Mouse (Mus musculus): ENCODE results near the gene Vmn1r148. TPM values are rescaled to one million over a fixed set of nuclear protein-coding genes. Genes with fewer than 3 reads are reported as not detected.
"Not testable (repeated sequence)": the region's sequence is repeated elsewhere in the genome, so short reads cannot be mapped to it uniquely, and the experiment has no call there.

Vmn1r148 gene
- not detected in 2 replicates for polyA plus RNA-seq (2012; rRNA removed)

GRCm38 (mm10) chr7:22413283-22413682 lies at the start of gene Vmn1r148:
TSS of gene Vmn1r148 (plus strand) at chr7:22413583.
- not testable (repeated sequence) for H3K4me1 ChIP-seq (ENCODE audit: control insufficient read depth, insufficient read depth, low read length); H3K36me3 ChIP-seq (ENCODE audit: control insufficient read depth, insufficient read depth, low read length); H3K27ac ChIP-seq (ENCODE audit: control insufficient read depth, insufficient read depth, low read depth, low read length); H3K27me3 ChIP-seq (ENCODE audit: control insufficient read depth, insufficient read depth, low read length); H3K4me3 ChIP-seq (ENCODE audit: control insufficient read depth, low read depth, low read length)

- H3K4me1 ChIP-seq (ENCODE audit: control insufficient read depth, insufficient read depth, low read length); H3K4me3 ChIP-seq (ENCODE audit: control insufficient read depth, low read depth, low read length); H3K27ac ChIP-seq (ENCODE audit: control insufficient read depth, insufficient read depth, low read depth, low read length); H3K36me3 ChIP-seq (ENCODE audit: control insufficient read depth, insufficient read depth, low read length); H3K27me3 ChIP-seq (ENCODE audit: control insufficient read depth, insufficient read depth, low read length): not testable (repeated sequence)
Measured at GRCm38 (mm10) chr7:22370939-22371338, 42.4 kb upstream of the Vmn1r148 start, which contains the start of gene Gm8660. TSS of gene Gm8660 (minus strand) at chr7:22371039.

GRCm38 (mm10) chr7:22438129-22438528 lies 24.7 kb downstream of the Vmn1r148 start, which contains the start of gene Vmn1r149:
TSS of gene Vmn1r149 (minus strand) at chr7:22438229.
- not testable (repeated sequence) for H3K27me3 ChIP-seq (ENCODE audit: control insufficient read depth, insufficient read depth, low read length); H3K27ac ChIP-seq (ENCODE audit: control insufficient read depth, insufficient read depth, low read depth, low read length); H3K4me3 ChIP-seq (ENCODE audit: control insufficient read depth, low read depth, low read length); H3K36me3 ChIP-seq (ENCODE audit: control insufficient read depth, insufficient read depth, low read length); H3K4me1 ChIP-seq (ENCODE audit: control insufficient read depth, insufficient read depth, low read length)

- not testable (repeated sequence) for H3K4me1 ChIP-seq (ENCODE audit: control insufficient read depth, insufficient read depth, low read length); H3K27ac ChIP-seq (ENCODE audit: control insufficient read depth, insufficient read depth, low read depth, low read length); H3K4me3 ChIP-seq (ENCODE audit: control insufficient read depth, low read depth, low read length); H3K36me3 ChIP-seq (ENCODE audit: control insufficient read depth, insufficient read depth, low read length); H3K27me3 ChIP-seq (ENCODE audit: control insufficient read depth, insufficient read depth, low read length)
Measured at GRCm38 (mm10) chr7:22463975-22464374, 50.6 kb downstream of the Vmn1r148 start, which contains the start of gene Gm10665. TSS of gene Gm10665 (minus strand) at chr7:22464075.

Other genes with a start within 250 kb of the Vmn1r148 start
- not detected in 2 replicates for gene Vmn1r142, start 249.5 kb upstream of the Vmn1r148 start, polyA plus RNA-seq (2012; rRNA removed)
- not detected in 2 replicates for gene Vmn1r143, start 224.2 kb upstream of the Vmn1r148 start, polyA plus RNA-seq (2012; rRNA removed)
- not detected in 2 replicates for gene Gm8653, start 212.3 kb upstream of the Vmn1r148 start, polyA plus RNA-seq (2012; rRNA removed)
- not detected in 2 replicates for gene Gm8453, start 184.1 kb upstream of the Vmn1r148 start, polyA plus RNA-seq (2012; rRNA removed)
- not detected in 2 replicates for gene Gm4187, start 83.9 kb upstream of the Vmn1r148 start, polyA plus RNA-seq (2012; rRNA removed)
- not detected in 2 replicates for gene Gm8660, start 42.5 kb upstream of the Vmn1r148 start, polyA plus RNA-seq (2012; rRNA removed)
- not detected in 2 replicates for gene Vmn1r149, start 24.6 kb downstream of the Vmn1r148 start, polyA plus RNA-seq (2012; rRNA removed)
- not detected in 2 replicates for gene Gm10665, start 50.5 kb downstream of the Vmn1r148 start, polyA plus RNA-seq (2012; rRNA removed)
- not detected in 2 replicates for gene Vmn1r151, start 86.1 kb downstream of the Vmn1r148 start, polyA plus RNA-seq (2012; rRNA removed)
- not detected in 2 replicates for gene Vmn1r152, start 109.4 kb downstream of the Vmn1r148 start, polyA plus RNA-seq (2012; rRNA removed)
- gene Gm8677, start 121.3 kb downstream of the Vmn1r148 start, polyA plus RNA-seq (2012; rRNA removed) = not detected in 2 replicates
- not detected in 2 replicates for gene Gm4201, start 151.8 kb downstream of the Vmn1r148 start, polyA plus RNA-seq (2012; rRNA removed)
- 0.48 and 0.54 TPM in 2 replicates for gene Gm4565, start 174.5 kb downstream of the Vmn1r148 start, polyA plus RNA-seq (2012; rRNA removed)
- not detected in 2 replicates for gene Vmn1r155, start 244.4 kb downstream of the Vmn1r148 start, polyA plus RNA-seq (2012; rRNA removed)